Mouse (Mus musculus) lung, postnatal 25 days (tissue): Measurements from ENCODE around the gene BC061212.
"Not testable (repeated sequence)": the region's sequence is repeated elsewhere in the genome, so short reads cannot be mapped to it uniquely, and the experiment has no call there.

Source experiments
- DNase-seq: peaks from one replicate; pipeline ENCODE4 v3.0.0; 2022; ENCODE audit warnings: low spot score

Gene BC061212

GRCm38 (mm10) chr5:94070445-94070844, at the start of gene BC061212:
TSS of gene BC061212 (minus strand) at chr5:94070545.
- not testable (repeated sequence) for DNase-seq

- not testable (repeated sequence) for DNase-seq
Observed at GRCm38 (mm10) chr5:94076085-94076484, 5.7 kb upstream of the BC061212 start, which contains the start of gene Gm6351. TSS of gene Gm6351 (plus strand) at chr5:94076385.
